In the genomic region with DNA sequence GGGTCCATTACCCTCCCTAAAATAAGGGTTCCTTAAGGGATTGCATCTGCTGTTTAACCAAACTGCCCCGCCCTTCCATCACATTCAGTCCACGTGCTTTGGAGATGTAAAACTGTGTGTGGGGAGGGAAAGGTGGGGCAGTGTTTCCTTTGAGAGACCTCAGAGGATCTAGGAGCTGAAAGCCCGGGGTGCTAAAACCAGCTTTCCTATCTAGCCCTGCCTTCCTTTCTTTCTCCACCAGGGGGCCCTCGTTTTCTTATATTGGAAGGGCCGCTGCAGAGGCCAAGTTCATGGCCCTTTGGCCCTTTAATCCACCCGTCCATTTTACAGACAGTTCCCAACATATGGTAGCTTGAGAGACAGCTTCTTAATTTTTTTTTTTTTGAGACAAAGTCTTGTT, we compare ENCODE assay signal across 9 mouse cellular contexts. TPM values are rescaled to one million over a fixed set of nuclear protein-coding genes. Genes with fewer than 3 reads are reported as not detected.
DNase-seq lines count a peak whose midpoint lies in the region; ATAC-seq and TF ChIP-seq lines count a peak whose summit lies in the region.
"Had no signal": no experiment of that assay in that cellular context is flagged by ENCODE, and none has a peak within 500 bp of the region (broad histone marks: within the 10 kb centered on the region; RNA-seq: fewer than 3 reads in every experiment).

No protein-coding gene starts in this region.

- H3K4me2 ChIP-seq in hindbrain, embryonic 11.5 days (replicated peaks; ENCODE audit: low read depth, low read length), result no peak overlapping the region
- H3K4me2 ChIP-seq in hindbrain, embryonic 16.5 days (ENCODE audit: low read length), result no peak overlapping the region
- no peak overlapping the region for H3K4me2 ChIP-seq in heart, postnatal 0 days (ENCODE audit: low read depth, low read length)
- H3K4me2 ChIP-seq in neural tube, embryonic 13.5 days, result no peak overlapping the region
- H3K4me2 ChIP-seq: liver, embryonic 15.5 days had no signal

- H3K27ac ChIP-seq in hindbrain, embryonic 11.5 days (ENCODE audit: low read depth, low read length), result no peak overlapping the region
- no peak overlapping the region for H3K27ac ChIP-seq in hindbrain, embryonic 16.5 days (ENCODE audit: low read depth, low read length)
- H3K27ac ChIP-seq in heart, postnatal 0 days (ENCODE audit: low read depth), result no peak overlapping the region
- H3K27ac ChIP-seq in limb, embryonic 10.5 days, result no peak overlapping the region
- no peak overlapping the region for H3K27ac ChIP-seq in neural tube, embryonic 13.5 days (replicated peaks)
- H3K27ac ChIP-seq: liver, embryonic 15.5 days had no signal

- WGBS in hindbrain, embryonic 11.5 days, result 2% methylated on average over 6 of the region's 6 CpGs
- under 1% methylated on average over 6 of the region's 6 CpGs for WGBS in hindbrain, embryonic 16.5 days
- WGBS in heart, postnatal 0 days, result 4% methylated on average over 6 of the region's 6 CpGs
- WGBS in limb, embryonic 10.5 days, result 0% methylated on average over 6 of the region's 6 CpGs
- under 1% methylated on average over 6 of the region's 6 CpGs for WGBS in neural tube, embryonic 13.5 days

- TF ChIP-seq CTCF in heart, postnatal 0 days (IDR thresholded peaks at IDR 0.05; ENCODE audit: low read depth), result peak; percentile 70

- TF ChIP-seq EP300 in heart, postnatal 0 days (IDR thresholded peaks at IDR 0.05; ENCODE audit: low read depth), result no peak

- H3K9ac ChIP-seq in hindbrain, embryonic 11.5 days (ENCODE audit: low read depth, low read length), result no peak overlapping the region
- no peak overlapping the region for H3K9ac ChIP-seq in hindbrain, embryonic 16.5 days (ENCODE audit: low read depth, low read length)
- H3K9ac ChIP-seq in heart, postnatal 0 days (replicated peaks; ENCODE audit: low read depth, low read length), result no peak overlapping the region
- 0 out of 2 replicates have a peak overlapping the region, but pooled peaks have one; percentile 31 for H3K9ac ChIP-seq in neural tube, embryonic 13.5 days
- H3K9ac ChIP-seq: liver, embryonic 15.5 days had no signal

- H3K4me3 ChIP-seq in hindbrain, embryonic 11.5 days (ENCODE audit: low read depth, low read length), result no peak overlapping the region
- no peak overlapping the region for H3K4me3 ChIP-seq in hindbrain, embryonic 16.5 days (ENCODE audit: low read length)
- no peak overlapping the region for H3K4me3 ChIP-seq in heart, postnatal 0 days (ENCODE audit: low read depth, low read length)
- no peak overlapping the region for H3K4me3 ChIP-seq in limb, embryonic 10.5 days
- no peak overlapping the region for H3K4me3 ChIP-seq in neural tube, embryonic 13.5 days
- H3K4me3 ChIP-seq: liver, embryonic 15.5 days had no signal

- peaks cover 11% of the 10 kb centered on the region for H3K4me1 ChIP-seq in hindbrain, embryonic 11.5 days (replicated peaks; ENCODE audit: control insufficient read depth, insufficient read depth, low read length)
- H3K4me1 ChIP-seq in hindbrain, embryonic 16.5 days (ENCODE audit: control insufficient read depth, insufficient read depth, low read depth, low read length), result peaks cover 31% of the 10 kb centered on the region
- peaks cover 33% of the 10 kb centered on the region for H3K4me1 ChIP-seq in heart, postnatal 0 days (ENCODE audit: control insufficient read depth, insufficient read depth)
- H3K4me1 ChIP-seq in limb, embryonic 10.5 days, result peaks cover 52% of the 10 kb centered on the region
- peaks cover 48% of the 10 kb centered on the region for H3K4me1 ChIP-seq in neural tube, embryonic 13.5 days (replicated peaks)

- H3K36me3 ChIP-seq in hindbrain, embryonic 11.5 days (ENCODE audit: control insufficient read depth, insufficient read depth, low read length), result no peaks in the 10 kb centered on the region
- H3K36me3 ChIP-seq in hindbrain, embryonic 16.5 days (ENCODE audit: control insufficient read depth, insufficient read depth, low read length), result no peaks in the 10 kb centered on the region
- no peaks in the 10 kb centered on the region for H3K36me3 ChIP-seq in heart, postnatal 0 days (replicated peaks; ENCODE audit: control insufficient read depth, insufficient read depth, low read length)
- no peaks in the 10 kb centered on the region for H3K36me3 ChIP-seq in limb, embryonic 10.5 days
- H3K36me3 ChIP-seq in neural tube, embryonic 13.5 days, result no peaks in the 10 kb centered on the region
- H3K36me3 ChIP-seq: liver, embryonic 15.5 days had no signal

- no peaks in the 10 kb centered on the region for H3K9me3 ChIP-seq in hindbrain, embryonic 11.5 days (ENCODE audit: control insufficient read depth, low read length)
- H3K9me3 ChIP-seq in hindbrain, embryonic 16.5 days (ENCODE audit: control insufficient read depth, low read length), result no peaks in the 10 kb centered on the region
- no peaks in the 10 kb centered on the region for H3K9me3 ChIP-seq in heart, postnatal 0 days (replicated peaks; ENCODE audit: control insufficient read depth, low read length)
- H3K9me3 ChIP-seq in limb, embryonic 10.5 days (replicated peaks), result no peaks in the 10 kb centered on the region
- H3K9me3 ChIP-seq in neural tube, embryonic 13.5 days, result no peaks in the 10 kb centered on the region
- H3K9me3 ChIP-seq: liver, embryonic 15.5 days had no signal

- peak; percentile 87 for DNase-seq in hindbrain, embryonic 11.5 days (ENCODE audit: low spot score)
- peak; percentile 94 for DNase-seq in R1 (ENCODE audit: low read depth, low spot score)
- peak; percentile 81 to 90 for DNase-seq in cerebellum, postnatal 25 days
- peak; percentile 75 for DNase-seq in heart, postnatal 0 days (ENCODE audit: low spot score)
- DNase-seq in limb, embryonic 10.5 days (ENCODE audit: low spot score), result peak; percentile 72
- peak; percentile 42 to 51 for DNase-seq in thymus, adult 18-20 months

- ATAC-seq in hindbrain, embryonic 11.5 days (ENCODE audit: low FRiP score), result no peak
- no peak for ATAC-seq in hindbrain, embryonic 16.5 days
- ATAC-seq in heart, postnatal 0 days (ENCODE audit: insufficient read depth, low read depth), result no peak
- no peak for ATAC-seq in neural tube, embryonic 13.5 days (ENCODE audit: low read depth)

- peaks cover 21% of the 10 kb centered on the region for H3K27me3 ChIP-seq in hindbrain, embryonic 11.5 days (ENCODE audit: control insufficient read depth, insufficient read depth, low read length)
- H3K27me3 ChIP-seq in hindbrain, embryonic 16.5 days (replicated peaks; ENCODE audit: control insufficient read depth, insufficient read depth, low read length), result no peaks in the 10 kb centered on the region
- no peaks in the 10 kb centered on the region for H3K27me3 ChIP-seq in heart, postnatal 0 days (ENCODE audit: control insufficient read depth, insufficient read depth, low read length)
- peaks cover 50% of the 10 kb centered on the region for H3K27me3 ChIP-seq in limb, embryonic 10.5 days (ENCODE audit: low read depth, poor library complexity, severe bottlenecking)
- H3K27me3 ChIP-seq in neural tube, embryonic 13.5 days, result peaks cover 26% of the 10 kb centered on the region

RNA-seq across cellular contexts. Expression of gene Arhgap23, which starts 7.2 kb away (rescaled TPM):
- polyA plus RNA-seq in hindbrain, embryonic 11.5 days (2014; fragmentation: Nextera tagmentation; extraction: Ambion mirVana), result 3.5 TPM in 2 replicates
- polyA plus RNA-seq in hindbrain, embryonic 16.5 days (2015; fragmentation: Nextera tagmentation; extraction: Ambion mirVana), result 8.5 and 9.4 TPM in 2 replicates
- 44.0 and 53.5 TPM in 2 replicates for total RNA-seq in heart, postnatal 0 days (2014; rRNA removed; ENCODE audit: low replicate concordance)
- polyA plus RNA-seq in heart, postnatal 0 days (2015; fragmentation: Nextera tagmentation; extraction: Ambion mirVana), result 3.7 and 3.8 TPM in 2 replicates
- polyA plus RNA-seq in limb, embryonic 10.5 days (2016; fragmentation: Nextera tagmentation; extraction: Ambion mirVana), result 3.5 and 3.9 TPM in 2 replicates
- polyA plus RNA-seq in neural tube, embryonic 13.5 days (2015; fragmentation: Nextera tagmentation; extraction: Ambion mirVana), result 6.8 and 7.4 TPM in 2 replicates

RNA-seq across cellular contexts. Expression of gene Socs7, which starts 45.8 kb away (rescaled TPM):
- 3.6 and 3.8 TPM in 2 replicates for polyA plus RNA-seq in hindbrain, embryonic 11.5 days (2014; fragmentation: Nextera tagmentation; extraction: Ambion mirVana)
- 7.3 and 8.1 TPM in 2 replicates for polyA plus RNA-seq in hindbrain, embryonic 16.5 days (2015; fragmentation: Nextera tagmentation; extraction: Ambion mirVana)
- 15.4 and 20.7 TPM in 2 replicates for total RNA-seq in heart, postnatal 0 days (2014; rRNA removed; ENCODE audit: low replicate concordance)
- polyA plus RNA-seq in heart, postnatal 0 days (2015; fragmentation: Nextera tagmentation; extraction: Ambion mirVana), result 1.6 and 2.1 TPM in 2 replicates
- polyA plus RNA-seq in limb, embryonic 10.5 days (2016; fragmentation: Nextera tagmentation; extraction: Ambion mirVana), result 3.5 and 4.4 TPM in 2 replicates
- polyA plus RNA-seq in neural tube, embryonic 13.5 days (2015; fragmentation: Nextera tagmentation; extraction: Ambion mirVana), result 7.8 and 8.9 TPM in 2 replicates

RNA-seq across cellular contexts. Expression of gene Gpr179, which starts 56.3 kb away (rescaled TPM):
- polyA plus RNA-seq in hindbrain, embryonic 11.5 days (2014; fragmentation: Nextera tagmentation; extraction: Ambion mirVana), result 0.46 TPM in 1 of 2 replicates, not detected in the other
- polyA plus RNA-seq in hindbrain, embryonic 16.5 days (2015; fragmentation: Nextera tagmentation; extraction: Ambion mirVana), result 0.43 and 0.51 TPM in 2 replicates
- 0.12 TPM in 1 of 2 replicates, not detected in the other for total RNA-seq in heart, postnatal 0 days (2014; rRNA removed; ENCODE audit: low replicate concordance)
- polyA plus RNA-seq in heart, postnatal 0 days (2015; fragmentation: Nextera tagmentation; extraction: Ambion mirVana), result not detected in 2 replicates
- 0.10 and 0.11 TPM in 2 replicates for polyA plus RNA-seq in limb, embryonic 10.5 days (2016; fragmentation: Nextera tagmentation; extraction: Ambion mirVana)
- 0.43 and 0.66 TPM in 2 replicates for polyA plus RNA-seq in neural tube, embryonic 13.5 days (2015; fragmentation: Nextera tagmentation; extraction: Ambion mirVana)
- polyA plus RNA-seq: liver, embryonic 15.5 days had no signal
